Mouse (Mus musculus) embryonic facial prominence, embryonic 15.5 days (tissue): ENCODE results near the gene Mrgprh. TPM values are rescaled to one million over a fixed set of nuclear protein-coding genes. Genes with fewer than 3 reads are reported as not detected.

Experiments used
- ATAC-seq: fragments of 200-750 bp; cut with Nextera tagmentation; 2 replicates; pipeline ENCODE4 v1.8.0; 2017; ENCODE audit warnings: low read depth, moderate TSS enrichment; ENCODE audit not compliant: insufficient number of reproducible peaks, low FRiP score, low TSS enrichment
- H3K27ac ChIP-seq: fragments of 300-500 bp; sonication (generic); replicated peaks from 2 replicates; pipeline ENCODE4 v1.5.1; 2015; ENCODE audit warnings: mild to moderate bottlenecking, inconsistent platforms
- H3K27me3 ChIP-seq: fragments of 300-500 bp; sonication (generic); 2 replicates; pipeline ENCODE4 v1.6.1; 2015; ENCODE audit warnings: inconsistent platforms
- H3K36me3 ChIP-seq: fragments of 300-500 bp; sonication (generic); 2 replicates; pipeline ENCODE4 v1.6.1; 2015; ENCODE audit warnings: mild to moderate bottlenecking, inconsistent platforms
- H3K4me1 ChIP-seq: fragments of 300-500 bp; sonication (generic); 2 replicates; pipeline ENCODE4 v1.6.1; 2015; ENCODE audit warnings: inconsistent platforms
- H3K4me2 ChIP-seq: fragments of 300-500 bp; sonication (generic); replicated peaks from 2 replicates; pipeline ENCODE4 v1.6.1; 2015; ENCODE audit warnings: mild to moderate bottlenecking, inconsistent platforms
- H3K4me3 ChIP-seq: fragments of 300-500 bp; sonication (generic); replicated peaks from 2 replicates; pipeline ENCODE4 v1.5.1; 2015; ENCODE audit warnings: mild to moderate bottlenecking, inconsistent platforms
- H3K9ac ChIP-seq: fragments of 300-500 bp; sonication (generic); 2 replicates; pipeline ENCODE4 v1.6.1; 2015; ENCODE audit warnings: inconsistent platforms
- H3K9me3 ChIP-seq: fragments of 300-500 bp; sonication (generic); replicated peaks from 2 replicates; pipeline ENCODE4 v1.6.1; 2016; ENCODE audit warnings: inconsistent platforms
- WGBS: fragments of 180-500 bp; shearing (Covaris S2); methylation state at CpG from one replicate; pipeline ENCODE4 v1.1.7; 2015; 5-methylcytosine and 5-hydroxymethylcytosine counted together
- polyA plus RNA-seq: library from polyadenylated mRNA; unstranded; fragments of >200 nt; fragmentation: Nextera tagmentation; extraction: Ambion mirVana; gene quantifications from 2 replicates; pipeline ENCODE4 v1.2.1, GENCODE M21; 2015

Gene Mrgprh
- polyA plus RNA-seq, 1 experiment from 2014 or later = 0.27 TPM

GRCm38 (mm10) chr17:12903372-12904333 is 27.8 kb downstream of the Mrgprh start:
- H3K9ac ChIP-seq = no peak overlapping the region
- H3K27ac ChIP-seq = peak overlapping the region; percentile 63
- H3K4me1 ChIP-seq = peaks cover 7% of the 10 kb centered on the region; the same call in 1 of the 2 replicates
- no peak for ATAC-seq
- no peak overlapping the region for H3K4me3 ChIP-seq
- H3K36me3 ChIP-seq = peaks cover 16% of the 10 kb centered on the region
- no peaks in the 10 kb centered on the region for H3K27me3 ChIP-seq
- H3K9me3 ChIP-seq = no peaks in the 10 kb centered on the region
- H3K4me2 ChIP-seq = no peak overlapping the region
- WGBS = 27% methylated on average over 11 of the region's 12 CpGs

GRCm38 (mm10) chr17:12904349-12904748 is 28.5 kb downstream of the Mrgprh start:
- H3K4me2 ChIP-seq = no peak overlapping the region
- WGBS = 50% methylated on average over 1 of the region's 1 CpGs
- peaks cover 7% of the 10 kb centered on the region; the same call in 1 of the 2 replicates for H3K4me1 ChIP-seq
- no peaks in the 10 kb centered on the region for H3K9me3 ChIP-seq
- no peak for ATAC-seq
- no peak overlapping the region for H3K4me3 ChIP-seq
- peaks cover 16% of the 10 kb centered on the region for H3K36me3 ChIP-seq
- H3K27me3 ChIP-seq = no peaks in the 10 kb centered on the region
- no peak overlapping the region for H3K27ac ChIP-seq
- H3K9ac ChIP-seq = no peak overlapping the region

GRCm38 (mm10) chr17:12905810-12906209 is 30.0 kb downstream of the Mrgprh start:
- no peaks in the 10 kb centered on the region for H3K9me3 ChIP-seq
- peaks cover 19% of the 10 kb centered on the region for H3K36me3 ChIP-seq
- H3K4me1 ChIP-seq = peaks cover 7% of the 10 kb centered on the region; the same call in 1 of the 2 replicates
- no peak overlapping the region for H3K9ac ChIP-seq
- no peak overlapping the region for H3K27ac ChIP-seq
- WGBS = 85% methylated on average over 4 of the region's 4 CpGs
- H3K4me3 ChIP-seq = no peak overlapping the region
- no peak for ATAC-seq
- H3K4me2 ChIP-seq = no peak overlapping the region
- H3K27me3 ChIP-seq = no peaks in the 10 kb centered on the region

- no peak overlapping the region for H3K9ac ChIP-seq
- H3K4me1 ChIP-seq = peaks cover 7% of the 10 kb centered on the region; the same call in 1 of the 2 replicates
- H3K9me3 ChIP-seq = no peaks in the 10 kb centered on the region
- peaks cover 25% of the 10 kb centered on the region for H3K36me3 ChIP-seq
- H3K27ac ChIP-seq = no peak overlapping the region
- WGBS = 86% methylated on average over 9 of the region's 9 CpGs
- H3K27me3 ChIP-seq = no peaks in the 10 kb centered on the region
- no peak overlapping the region for H3K4me3 ChIP-seq
- no peak overlapping the region for H3K4me2 ChIP-seq
- no peak for ATAC-seq
Observed at GRCm38 (mm10) chr17:12906436-12906835, 30.6 kb downstream of the Mrgprh start.

GRCm38 (mm10) chr17:12909361-12910280 is 33.8 kb downstream of the Mrgprh start, which contains the start of gene Pnldc1:
Pnldc1 (minus strand) TSS chr17:12910230.
- Histone ChIP-seq H3K9me3 (no peaks in the 10 kb centered on the region), H3K27me3 (no peaks in the 10 kb centered on the region), H3K9ac (no peak within 1 kb of the TSS), H3K4me2 (no peak within 1 kb of the TSS), H3K4me1 (no peaks in the 10 kb centered on the region), H3K27ac (no peak within 1 kb of the TSS), H3K4me3 (no peak within 1 kb of the TSS), H3K36me3 (peaks cover 47% of the 10 kb centered on the region)
- 77% methylated on average over 35 of the region's 35 CpGs for WGBS
- no peak for ATAC-seq

- WGBS = 89% methylated on average over 8 of the region's 8 CpGs
- Histone ChIP-seq H3K36me3 (peaks cover 41% of the 10 kb centered on the region), H3K9me3 (no peaks in the 10 kb centered on the region), H3K4me1 (no peaks in the 10 kb centered on the region), H3K4me3 (no peak overlapping the region), H3K9ac (no peak overlapping the region), H3K27me3 (no peaks in the 10 kb centered on the region), H3K4me2 (no peak overlapping the region), H3K27ac (no peak overlapping the region)
- no peak for ATAC-seq
Observed at GRCm38 (mm10) chr17:12910391-12910790, 34.6 kb downstream of the Mrgprh start.

- WGBS = under 1% methylated on average over 18 of the region's 18 CpGs
- peak within 1 kb of the TSS; percentile 96 for H3K9ac ChIP-seq
- H3K9me3 ChIP-seq = no peaks in the 10 kb centered on the region
- ATAC-seq = no peak
- H3K4me2 ChIP-seq = peak within 1 kb of the TSS; percentile 83
- H3K4me1 ChIP-seq = 0 out of 2 replicates have a peak, but pooled peaks cover 3% of the 10 kb centered on the region
- H3K4me3 ChIP-seq = peak within 1 kb of the TSS; percentile 93
- H3K36me3 ChIP-seq = peaks cover 52% of the 10 kb centered on the region
- no peaks in the 10 kb centered on the region for H3K27me3 ChIP-seq
- peak within 1 kb of the TSS; percentile 91 for H3K27ac ChIP-seq
Observed at GRCm38 (mm10) chr17:12915488-12915880, 39.6 kb downstream of the Mrgprh start, which contains the start of gene Tcp1. Tcp1 (plus strand) TSS chr17:12915701.

- Histone ChIP-seq H3K27ac (peak within 1 kb of the TSS; percentile 91), H3K4me1 (0 out of 2 replicates have a peak, but pooled peaks cover 3% of the 10 kb centered on the region), H3K4me3 (peak within 1 kb of the TSS; percentile 93), H3K9ac (peak within 1 kb of the TSS; percentile 96), H3K27me3 (no peaks in the 10 kb centered on the region), H3K9me3 (no peaks in the 10 kb centered on the region), H3K36me3 (peaks cover 52% of the 10 kb centered on the region), H3K4me2 (peak within 1 kb of the TSS; percentile 83)
- WGBS = under 1% methylated on average over 56 of the region's 56 CpGs
- peak; percentile 99 for ATAC-seq
Observed at GRCm38 (mm10) chr17:12915881-12916583, 40.2 kb downstream of the Mrgprh start, which contains the start of gene Mrpl18. Mrpl18 (minus strand) TSS chr17:12916345.

- Histone ChIP-seq H3K9me3 (no peaks in the 10 kb centered on the region), H3K36me3 (peaks cover 49% of the 10 kb centered on the region), H3K4me1 (0 out of 2 replicates have a peak, but pooled peaks cover 3% of the 10 kb centered on the region), H3K9ac (peak overlapping the region; percentile 96), H3K27me3 (no peaks in the 10 kb centered on the region), H3K4me3 (peak overlapping the region; percentile 93), H3K27ac (peak overlapping the region; percentile 91), H3K4me2 (peak overlapping the region; percentile 63)
- WGBS = under 1% methylated on average over 40 of the region's 40 CpGs
- peak; percentile 56 for ATAC-seq
Observed at GRCm38 (mm10) chr17:12916588-12917380, 41.0 kb downstream of the Mrgprh start.

GRCm38 (mm10) chr17:12921073-12921472 is 45.2 kb downstream of the Mrgprh start:
- Histone ChIP-seq H3K4me1 (0 out of 2 replicates have a peak, but pooled peaks cover 3% of the 10 kb centered on the region), H3K9me3 (no peaks in the 10 kb centered on the region), H3K4me3 (no peak overlapping the region), H3K4me2 (no peak overlapping the region), H3K27me3 (no peaks in the 10 kb centered on the region), H3K9ac (no peak overlapping the region), H3K27ac (no peak overlapping the region), H3K36me3 (peaks cover 67% of the 10 kb centered on the region)
- 97% methylated on average over 1 of the region's 1 CpGs for WGBS
- ATAC-seq = no peak
